Mouse (Mus musculus) testis, adult 2 months (tissue): ENCODE measurements around the gene Ehd1. TPM values are rescaled to one million over a fixed set of nuclear protein-coding genes. Genes with fewer than 3 reads are reported as not detected.

Experiments used
- H3K27ac ChIP-seq: fragments of 200-500 bp; 2 replicates; pipeline ENCODE4 v1.5.1; 2012; ENCODE audit warnings: low read depth, low read length; ENCODE audit not compliant: control insufficient read depth, insufficient read depth
- H3K27me3 ChIP-seq: fragments of 200-500 bp; 2 replicates; pipeline ENCODE4 v1.6.1; 2012; ENCODE audit warnings: mild to moderate bottlenecking, low read length, moderate library complexity; ENCODE audit not compliant: control insufficient read depth, insufficient read depth
- H3K36me3 ChIP-seq: fragments of 200-500 bp; 2 replicates; pipeline ENCODE4 v1.6.1; 2012; ENCODE audit warnings: mild to moderate bottlenecking, low read length; ENCODE audit not compliant: control insufficient read depth, insufficient read depth
- H3K4me1 ChIP-seq: fragments of 200-500 bp; 2 replicates; pipeline ENCODE4 v1.6.1; 2012; ENCODE audit warnings: low read length; ENCODE audit not compliant: control insufficient read depth, insufficient read depth
- H3K4me3 ChIP-seq: fragments of 200-500 bp; 2 replicates; pipeline ENCODE4 v1.5.1; 2012; ENCODE audit warnings: low read depth, mild to moderate bottlenecking, low read length, moderate library complexity, mixed read lengths; ENCODE audit not compliant: control insufficient read depth
- CTCF ChIP-seq: fragments of 200-500 bp; IDR thresholded peaks from 2 replicates; pipeline ENCODE4 v1.5.1; 2012; ENCODE audit warnings: low read depth, mild to moderate bottlenecking, inconsistent platforms, low read length, moderate library complexity; ENCODE audit not compliant: control insufficient read depth, insufficient read depth, insufficient replicate concordance
- POLR2A ChIP-seq: fragments of 200-500 bp; IDR thresholded peaks from 2 replicates; pipeline ENCODE4 v1.6.1; 2012; ENCODE audit warnings: low read depth, mild to moderate bottlenecking, inconsistent platforms, low read length, moderate library complexity; ENCODE audit not compliant: control insufficient read depth
- polyA plus RNA-seq: library from polyadenylated mRNA; depleted of rRNA; stranded (reverse); fragments of >200 nt; gene quantifications from 2 replicates; pipeline ENCODE4 v1.2.3, GENCODE M21; 2012

Gene Ehd1
- polyA plus RNA-seq, 1 experiment: 521 TPM

- TF ChIP-seq POLR2A (no peak), CTCF (no peak)
- H3K4me3 ChIP-seq: peak within 1 kb of the TSS; percentile 88
- H3K27ac ChIP-seq: peak within 1 kb of the TSS; percentile 90
- H3K36me3 ChIP-seq: no peaks in the 10 kb centered on the region
- peaks cover 16% of the 10 kb centered on the region for H3K4me1 ChIP-seq
- no peaks in the 10 kb centered on the region for H3K27me3 ChIP-seq
Measured at GRCm38 (mm10) chr19:6235084-6236052, 41.2 kb upstream of the Ehd1 start, which contains the start of gene Ppp2r5b. TSS of gene Ppp2r5b (minus strand) at chr19:6235872.

- Histone ChIP-seq H3K36me3 (no peaks in the 10 kb centered on the region), H3K27me3 (no peaks in the 10 kb centered on the region), H3K4me1 (peaks cover 18% of the 10 kb centered on the region), H3K27ac (peak overlapping the region; percentile 90), H3K4me3 (peak overlapping the region; percentile 88)
- no peak for TF ChIP-seq CTCF
- no peak for TF ChIP-seq POLR2A
Measured at GRCm38 (mm10) chr19:6236053-6236441, 40.5 kb upstream of the Ehd1 start.

- TF ChIP-seq CTCF (no peak), POLR2A (no peak)
- no peak overlapping the region for H3K27ac ChIP-seq
- H3K4me3 ChIP-seq: no peak overlapping the region
- H3K4me1 ChIP-seq: peaks cover 18% of the 10 kb centered on the region
- H3K27me3 ChIP-seq: no peaks in the 10 kb centered on the region
- H3K36me3 ChIP-seq: no peaks in the 10 kb centered on the region
Measured at GRCm38 (mm10) chr19:6236842-6237241, 39.7 kb upstream of the Ehd1 start.

- Histone ChIP-seq H3K36me3 (no peaks in the 10 kb centered on the region), H3K4me1 (peaks cover 29% of the 10 kb centered on the region), H3K27me3 (no peaks in the 10 kb centered on the region), H3K4me3 (no peak overlapping the region), H3K27ac (no peak overlapping the region)
- TF ChIP-seq CTCF (no peak), POLR2A (no peak)
Measured at GRCm38 (mm10) chr19:6238740-6239139, 37.8 kb upstream of the Ehd1 start.

GRCm38 (mm10) chr19:6240136-6240535 lies 36.4 kb upstream of the Ehd1 start:
- H3K27ac ChIP-seq: no peak overlapping the region
- H3K4me3 ChIP-seq: no peak overlapping the region
- TF ChIP-seq CTCF (no peak), POLR2A (no peak)

GRCm38 (mm10) chr19:6240725-6241124 lies 35.8 kb upstream of the Ehd1 start:
- TF ChIP-seq POLR2A (no peak), CTCF (no peak)
- no peak overlapping the region for H3K27ac ChIP-seq

More at GRCm38 (mm10) chr19:6240136-6240535, 36.4 kb upstream of the Ehd1 start:
- Histone ChIP-seq H3K36me3 (no peaks in the 10 kb centered on the region), H3K4me1 (peaks cover 25% of the 10 kb centered on the region), H3K27me3 (no peaks in the 10 kb centered on the region)

GRCm38 (mm10) chr19:6241274-6242107 lies 35.0 kb upstream of the Ehd1 start, which contains the start of gene Atg2a:
TSS of gene Atg2a (plus strand) at chr19:6241668.
- H3K4me3 ChIP-seq: peak within 1 kb of the TSS; percentile 95
- peak within 1 kb of the TSS; percentile 91 for H3K27ac ChIP-seq
- H3K27me3 ChIP-seq: no peaks in the 10 kb centered on the region
- TF ChIP-seq POLR2A (peak; percentile 62), CTCF (no peak)
- peaks cover 13% of the 10 kb centered on the region for H3K4me1 ChIP-seq
- H3K36me3 ChIP-seq: no peaks in the 10 kb centered on the region; the same call in 1 of the 2 replicates

More at GRCm38 (mm10) chr19:6240725-6241124, 35.8 kb upstream of the Ehd1 start:
- H3K4me1 ChIP-seq: peaks cover 20% of the 10 kb centered on the region
- H3K4me3 ChIP-seq: no peak overlapping the region
- no peaks in the 10 kb centered on the region for H3K36me3 ChIP-seq
- no peaks in the 10 kb centered on the region for H3K27me3 ChIP-seq
